Mouse (Mus musculus) cerebellum, adult (tissue): ENCODE measurements around the gene Rnf224.
"Not testable (repeated sequence)": the region's sequence is repeated elsewhere in the genome, so short reads cannot be mapped to it uniquely, and the experiment has no call there.

Experiments
- ATAC-seq: cut with Nextera tagmentation; 2 replicates; pipeline ENCODE4 v1.9.2; 2017; ENCODE audit warnings: mild to moderate bottlenecking, moderate library complexity, mixed read lengths; ENCODE audit not compliant: insufficient number of reproducible peaks, low FRiP score, low TSS enrichment

The Rnf224 gene

DNA sequence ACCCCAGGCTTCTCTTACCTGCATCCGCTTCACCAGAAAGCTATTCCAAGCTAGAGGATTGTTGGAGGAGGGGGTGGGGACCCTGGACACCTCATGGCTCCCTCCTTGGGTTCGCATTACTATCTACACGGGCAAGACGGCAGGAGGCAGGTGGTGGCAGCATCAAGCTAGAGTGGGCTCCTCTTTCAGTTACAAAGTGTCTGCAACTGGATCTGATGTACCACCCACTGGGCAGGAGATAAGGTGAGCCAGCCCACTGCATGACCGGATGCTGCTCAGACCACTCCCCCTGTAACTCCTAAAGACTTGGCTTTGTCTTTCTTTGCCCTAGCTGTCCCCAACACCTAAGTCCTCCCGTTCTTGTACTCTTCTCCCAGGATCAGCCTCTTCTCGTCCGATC is at the start of gene Rnf224:
TSS of gene Rnf224 (minus strand) at position 174 of the 400 bp plus-strand sequence.
- ATAC-seq = no peak

DNA sequence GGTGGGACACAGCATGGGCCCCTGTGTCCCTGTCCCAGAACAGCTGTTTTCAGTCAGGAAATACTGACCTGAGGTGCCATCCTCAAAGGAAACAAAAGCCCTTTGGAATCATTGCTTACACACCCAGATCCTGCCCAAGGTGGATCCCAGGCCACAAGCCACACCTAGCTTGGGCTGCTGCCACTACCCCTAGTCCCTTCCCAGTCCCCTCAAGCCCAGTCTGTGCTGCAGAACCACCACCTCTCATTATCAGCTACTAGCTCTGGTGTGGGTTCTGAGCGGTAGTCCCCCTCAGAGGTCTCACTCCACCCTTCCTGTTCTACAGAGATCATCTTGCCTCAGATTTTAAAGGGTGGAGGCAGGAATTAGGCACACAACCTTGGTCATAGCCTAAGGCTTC is 49.7 kb upstream of the Rnf224 start:
- ATAC-seq = no peak

DNA sequence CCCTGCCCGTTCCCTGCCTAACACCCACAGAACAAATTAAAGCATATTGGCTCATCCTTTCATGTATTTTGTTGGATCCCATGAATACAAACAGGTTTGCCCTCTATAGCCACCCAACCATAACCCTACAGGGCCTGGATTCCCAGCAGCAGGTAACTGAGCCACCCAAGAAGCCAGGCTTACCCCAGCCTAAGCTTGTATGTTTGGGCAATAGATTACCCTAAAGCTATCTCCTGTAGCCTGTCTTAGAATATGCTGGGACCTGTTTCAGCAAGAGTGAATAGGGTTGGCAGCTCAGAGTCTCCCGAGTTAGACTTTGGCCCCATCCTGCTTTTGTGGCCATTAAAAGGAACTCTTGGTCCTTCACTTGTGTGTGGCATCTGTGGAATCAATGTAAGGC is 49.0 kb upstream of the Rnf224 start:
- no peak for ATAC-seq

- 0 out of 2 replicates have a peak, but pooled peaks have one; percentile 61 for ATAC-seq
Observed at GRCm38 (mm10) chr2:25278928-25279882, 42.6 kb upstream of the Rnf224 start.

GRCm38 (mm10) chr2:25273010-25273409 is 36.4 kb upstream of the Rnf224 start:
- no peak for ATAC-seq

GRCm38 (mm10) chr2:25272515-25272914 is 35.9 kb upstream of the Rnf224 start:
- ATAC-seq = peak; percentile 19; the same call in 1 of the 2 replicates

- peak; percentile 75 for ATAC-seq
Observed at GRCm38 (mm10) chr2:25271827-25272511, 35.4 kb upstream of the Rnf224 start, which contains the start of the genes Ssna1 and Anapc2. Gene Ssna1 (minus strand): TSS chr2:25272438. Gene Anapc2 (plus strand): TSS chr2:25272478.

- ATAC-seq = no peak
Observed at GRCm38 (mm10) chr2:25267746-25268309, 31.2 kb upstream of the Rnf224 start.

GRCm38 (mm10) chr2:25267241-25267640 is 30.7 kb upstream of the Rnf224 start:
- no peak for ATAC-seq

DNA sequence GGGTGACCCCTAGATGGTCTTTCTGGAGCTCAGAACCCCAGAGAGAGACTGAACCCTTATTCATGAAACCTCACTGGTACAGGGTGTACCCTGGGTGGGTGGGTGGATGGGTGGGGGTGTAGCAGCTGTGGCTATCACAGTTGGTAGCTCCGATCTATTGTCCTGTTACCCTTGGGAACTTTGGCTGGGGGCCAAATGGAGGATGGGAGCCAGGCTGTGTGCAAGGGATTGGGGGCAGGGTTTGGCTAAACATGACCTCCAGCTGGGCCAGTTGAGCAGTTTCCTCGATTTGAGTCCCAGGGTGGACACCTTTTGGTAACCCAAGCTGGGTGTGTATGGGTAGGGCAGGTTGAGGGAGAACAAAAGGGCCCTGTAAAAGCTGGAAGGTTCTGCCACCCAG is 30.1 kb upstream of the Rnf224 start:
- ATAC-seq = no peak

DNA sequence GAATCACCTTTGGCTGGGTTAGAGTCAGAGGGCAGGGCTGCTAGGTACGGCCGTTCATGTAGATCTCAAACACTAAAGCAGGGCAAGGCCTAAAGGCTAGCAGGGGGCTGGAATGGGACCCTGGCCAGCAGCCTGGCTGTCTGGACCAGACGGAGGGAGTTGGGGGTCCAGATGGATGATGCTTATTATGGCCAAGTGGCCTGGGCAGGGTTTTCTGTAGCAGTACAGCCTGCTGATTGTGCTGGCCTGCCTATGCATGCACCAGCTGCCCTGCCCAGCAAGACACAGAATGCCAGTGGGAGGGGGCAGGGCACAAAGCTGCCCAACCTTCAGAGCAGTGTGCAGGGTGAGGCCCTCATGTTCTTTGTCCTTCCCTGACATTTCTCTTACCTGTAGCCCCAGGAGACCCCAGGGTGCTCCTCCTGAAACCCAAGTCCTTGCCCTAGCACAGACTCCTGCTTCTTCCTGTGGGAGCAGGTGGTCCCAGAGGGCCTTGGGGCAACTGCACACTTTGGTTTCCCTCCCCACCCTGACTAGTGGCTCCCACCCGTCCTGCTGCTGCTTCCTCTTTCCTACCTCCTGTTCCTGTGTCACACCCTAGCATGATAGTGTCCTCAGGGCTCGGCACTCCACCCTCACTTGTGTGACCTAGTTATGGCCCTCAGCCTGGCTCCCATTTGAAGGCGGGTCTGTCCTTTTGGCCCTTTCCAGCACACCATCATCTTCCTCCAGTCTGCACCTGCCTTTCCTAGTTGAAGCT is 29.5 kb upstream of the Rnf224 start:
- ATAC-seq = peak; percentile 65

DNA sequence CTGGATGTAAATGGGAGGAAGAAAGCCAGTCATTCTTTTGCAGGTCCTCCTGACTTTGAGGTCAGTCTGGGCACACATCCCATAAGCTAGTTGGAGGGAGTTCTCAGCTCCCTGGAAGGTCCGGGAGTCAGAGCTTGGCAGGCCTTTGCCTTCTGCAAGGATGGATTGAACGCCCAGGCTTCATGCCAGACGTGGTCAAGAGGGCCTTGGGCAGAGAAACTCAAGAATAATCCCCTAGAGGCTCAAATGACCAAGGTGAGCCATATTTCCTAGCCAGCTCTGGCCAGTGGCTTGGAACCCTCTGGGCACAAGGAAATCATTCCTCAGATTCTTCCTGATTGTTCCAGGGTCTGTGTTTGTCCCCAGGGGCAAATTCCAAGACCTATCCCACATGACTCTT is 28.3 kb upstream of the Rnf224 start:
- ATAC-seq = no peak

GRCm38 (mm10) chr2:25264286-25264660 is 27.7 kb upstream of the Rnf224 start:
- no peak for ATAC-seq

DNA sequence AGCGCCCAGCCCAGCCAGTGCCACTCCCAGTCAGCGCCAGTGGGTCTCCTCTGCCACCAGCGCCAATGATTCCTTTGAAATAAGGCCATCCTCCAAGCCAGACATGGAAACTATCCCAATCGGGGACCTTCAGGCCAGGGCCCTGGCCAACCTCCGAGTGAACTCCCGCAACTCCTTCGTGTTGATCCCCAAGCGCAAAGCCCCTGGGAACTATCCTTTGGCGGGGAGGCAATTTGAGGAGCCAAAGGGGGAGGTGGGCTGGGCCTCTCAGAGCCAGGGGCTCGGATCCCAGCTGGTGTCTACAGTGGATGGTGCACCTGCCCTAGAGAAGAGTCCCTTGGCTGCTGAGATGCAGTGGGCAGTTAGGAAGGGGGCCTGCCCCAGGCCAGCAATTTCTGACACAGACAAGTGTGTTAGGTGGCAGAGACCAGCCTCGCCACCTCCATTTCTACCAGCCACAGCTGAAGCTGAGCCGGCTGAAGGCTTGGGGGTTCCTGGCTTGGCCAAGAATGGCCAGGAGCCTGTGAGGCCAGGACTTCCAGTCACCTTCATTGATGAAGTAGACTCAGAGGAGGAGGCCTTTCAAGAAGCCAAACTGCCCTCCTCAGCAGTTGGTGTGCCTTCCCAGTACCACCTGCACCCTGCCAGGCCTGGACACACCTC is 27.2 kb upstream of the Rnf224 start:
- no peak for ATAC-seq

GRCm38 (mm10) chr2:25262795-25263622 is 26.4 kb upstream of the Rnf224 start:
- no peak for ATAC-seq

GRCm38 (mm10) chr2:25262291-25262767 is 25.7 kb upstream of the Rnf224 start, which contains the start of gene Tprn:
Gene Tprn (plus strand): TSS chr2:25262618.
- peak; percentile 88 for ATAC-seq

DNA sequence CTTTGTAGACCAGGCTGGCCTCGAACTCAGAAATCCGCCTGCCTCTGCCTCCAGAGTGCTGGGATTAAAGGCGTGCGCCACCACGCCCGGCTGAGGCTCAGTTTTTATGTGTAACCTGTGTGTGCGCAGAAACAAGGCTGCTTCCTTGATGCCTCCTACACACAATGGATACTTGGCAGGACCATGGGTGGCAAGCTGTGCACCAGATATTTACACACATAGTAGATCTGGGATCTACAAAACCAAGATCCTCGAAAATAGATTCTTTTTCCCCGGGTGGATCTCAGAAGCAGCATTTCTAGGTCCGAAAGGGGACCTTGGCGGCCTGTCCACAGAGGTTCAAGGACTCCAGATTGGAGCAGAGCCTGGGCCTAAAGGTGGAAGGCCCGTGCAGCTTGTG is 25.3 kb upstream of the Rnf224 start:
- ATAC-seq = no peak

DNA sequence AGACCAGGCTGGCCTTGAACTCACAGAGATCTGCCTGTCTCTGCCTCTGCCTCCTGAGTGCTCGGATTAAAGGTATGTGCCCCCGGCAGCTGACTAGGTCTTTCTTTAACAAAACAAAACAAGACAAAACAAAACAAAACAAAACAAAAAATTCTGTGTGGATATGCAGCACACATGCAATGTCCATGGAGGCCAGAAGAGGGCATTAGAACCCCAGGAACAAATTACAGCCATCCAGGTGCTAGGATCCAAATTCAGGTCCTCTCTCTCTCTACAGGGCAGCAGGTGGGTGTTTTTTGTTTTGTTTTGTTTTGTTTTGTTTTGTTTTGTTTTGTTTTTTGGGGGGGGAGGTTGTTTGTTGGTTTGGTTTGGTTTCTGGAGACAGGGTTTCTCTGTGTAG is 22.3 kb upstream of the Rnf224 start:
- ATAC-seq = no peak

GRCm38 (mm10) chr2:25257250-25257649 is 20.7 kb upstream of the Rnf224 start:
- ATAC-seq = not testable (repeated sequence)
